Mouse (Mus musculus): ENCODE measurements at regions not wholly inside any gene's neighbourhood (a gene's known extent, or its start where the extent isn't known, plus 50 kb on each side); places are given as distances from the start of the nearest gene placed in this dataset.

DNA sequence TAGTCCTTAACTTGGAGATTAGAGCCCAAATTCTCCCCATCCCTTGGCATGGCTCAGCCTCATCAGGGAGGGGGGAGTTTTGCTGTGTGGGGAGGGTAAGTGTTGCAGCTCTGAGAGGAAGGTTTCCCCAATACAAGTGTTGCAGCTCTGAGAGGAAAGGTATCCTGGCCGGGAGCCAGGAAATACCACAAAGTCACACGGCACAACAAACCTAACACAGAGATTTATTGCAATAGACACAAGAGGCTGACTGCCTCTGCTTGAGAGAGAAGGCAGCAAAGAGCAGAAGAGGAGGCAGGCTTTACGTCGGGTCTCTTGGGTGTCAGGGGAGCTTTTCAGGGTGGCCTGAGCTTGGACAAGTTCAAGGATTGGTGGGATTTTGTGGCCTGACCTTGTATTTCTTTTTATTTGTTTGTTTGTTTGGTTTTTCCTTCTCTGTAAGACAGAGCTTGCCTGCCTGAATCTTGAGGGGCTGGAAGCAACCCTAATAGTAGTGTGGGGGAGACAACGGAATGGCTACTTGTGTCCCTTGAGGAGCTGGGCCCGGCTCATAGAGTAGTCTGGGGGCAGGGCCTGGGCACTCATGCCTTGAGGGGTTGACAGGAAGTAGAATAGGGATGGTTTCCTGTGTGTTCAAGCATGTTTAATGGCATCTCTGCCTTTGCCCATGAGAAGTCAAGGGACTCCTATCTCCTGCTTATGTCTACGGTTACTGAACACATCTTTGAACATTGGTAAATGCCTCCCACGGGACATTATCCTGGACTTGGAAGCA, 302.3 kb downstream of the 4933412E24Rik start:
- TF ChIP-seq POLR2A (IDR thresholded peaks at IDR 0.05; ENCODE audit: borderline replicate concordance, extremely low read depth, low read depth, low read length), result no peak
- TF ChIP-seq CTCF (IDR thresholded peaks at IDR 0.05; ENCODE audit: insufficient read depth, low read length), result no peak

All from lung, adult 2 months (tissue).